Mouse (Mus musculus) lung, adult 2 months (tissue): Measurements from ENCODE around the gene Saysd1. TPM values are rescaled to one million over a fixed set of nuclear protein-coding genes. Genes with fewer than 3 reads are reported as not detected.

ENCODE experiments used
- DNase-seq: peaks from one replicate; pipeline ENCODE4 v3.0.0; 2022
- H3K4me1 ChIP-seq: fragments of 200-500 bp; 2 replicates; pipeline ENCODE4 v1.6.1; 2011; ENCODE audit warnings: low read length; ENCODE audit not compliant: control insufficient read depth, insufficient read depth
- H3K4me3 ChIP-seq: fragments of 200-500 bp; replicated peaks from 2 replicates; pipeline ENCODE3; 2011; ENCODE audit warnings: low read depth, mild to moderate bottlenecking, control low read depth, low read length; ENCODE audit errors: extremely low read depth
- CTCF ChIP-seq: fragments of 200-500 bp; IDR thresholded peaks from 2 replicates; pipeline ENCODE4 v1.5.1; 2011; ENCODE audit warnings: mild to moderate bottlenecking, low read length, control low read depth; ENCODE audit not compliant: insufficient read depth
- POLR2A ChIP-seq: fragments of 200-500 bp; IDR thresholded peaks from 2 replicates; pipeline ENCODE4 v1.6.1; 2011; ENCODE audit warnings: low read depth, mild to moderate bottlenecking, control low read depth, low read length, borderline replicate concordance; ENCODE audit errors: extremely low read depth
- WGBS: fragments of 180-500 bp; shearing (Covaris S2); methylation state at CpG from one replicate; pipeline ENCODE4 v1.1.7; 2018; 5-methylcytosine and 5-hydroxymethylcytosine counted together
- polyA plus RNA-seq: library from polyadenylated mRNA; depleted of rRNA; stranded (reverse); fragments of >200 nt; gene quantifications from 2 replicates; pipeline ENCODE4 v1.2.3, GENCODE M21; 2012

The Saysd1 gene
- polyA plus RNA-seq, 1 experiment = 9.9 TPM

DNA sequence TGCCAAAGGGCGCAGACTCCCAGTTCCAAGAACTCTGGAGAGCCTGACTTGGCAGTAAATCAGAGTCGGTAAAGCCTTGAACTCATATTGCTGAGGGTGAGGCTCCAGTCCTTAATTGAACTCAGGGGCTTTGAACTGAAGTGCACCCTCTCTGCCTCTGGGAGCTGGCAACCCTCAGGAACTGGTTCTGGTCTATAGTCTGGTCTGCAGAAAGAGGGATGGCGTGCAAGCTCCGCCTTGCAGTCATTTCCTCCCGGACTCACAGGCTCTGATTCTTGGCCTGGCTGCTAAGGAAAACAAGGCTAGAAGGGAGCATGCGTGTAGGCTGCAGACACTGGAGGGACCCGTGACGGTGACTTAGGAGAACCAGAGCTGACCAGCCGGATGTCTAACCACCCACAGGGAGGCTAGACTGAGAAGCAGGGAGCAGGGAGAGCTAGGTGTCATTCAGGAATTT, 22.2 kb downstream of the Saysd1 start:
- DNase-seq = no peak
- Histone ChIP-seq H3K4me1 (peaks cover 8% of the 10 kb centered on the region), H3K4me3 (no peak overlapping the region)
- TF ChIP-seq CTCF (no peak), POLR2A (no peak)
- 39% methylated on average over 9 of the region's 9 CpGs for WGBS

DNA sequence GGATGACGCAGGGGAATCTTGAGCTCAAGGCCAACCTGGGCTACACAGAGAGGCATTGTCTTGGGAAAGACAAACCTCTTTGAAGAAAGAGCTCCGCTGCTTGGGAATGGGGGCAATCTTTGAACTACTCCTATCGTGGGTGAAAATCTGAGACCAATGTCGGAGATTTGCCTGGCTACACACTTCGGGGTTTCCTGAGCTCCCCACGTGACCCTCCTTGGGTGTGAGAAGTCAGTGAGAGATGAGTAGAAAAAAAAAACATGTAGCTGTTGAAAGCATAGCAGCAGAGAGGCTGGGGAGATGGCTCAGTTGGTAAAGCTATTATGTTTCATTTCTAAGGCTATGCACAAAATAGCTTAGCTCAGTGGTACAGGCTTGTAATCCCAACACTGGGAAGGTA, 23.4 kb downstream of the Saysd1 start:
- 78% methylated on average over 6 of the region's 6 CpGs for WGBS
- H3K4me1 ChIP-seq = peaks cover 8% of the 10 kb centered on the region
- no peak overlapping the region for H3K4me3 ChIP-seq
- TF ChIP-seq POLR2A = no peak
- no peak for TF ChIP-seq CTCF
- DNase-seq = no peak

DNA sequence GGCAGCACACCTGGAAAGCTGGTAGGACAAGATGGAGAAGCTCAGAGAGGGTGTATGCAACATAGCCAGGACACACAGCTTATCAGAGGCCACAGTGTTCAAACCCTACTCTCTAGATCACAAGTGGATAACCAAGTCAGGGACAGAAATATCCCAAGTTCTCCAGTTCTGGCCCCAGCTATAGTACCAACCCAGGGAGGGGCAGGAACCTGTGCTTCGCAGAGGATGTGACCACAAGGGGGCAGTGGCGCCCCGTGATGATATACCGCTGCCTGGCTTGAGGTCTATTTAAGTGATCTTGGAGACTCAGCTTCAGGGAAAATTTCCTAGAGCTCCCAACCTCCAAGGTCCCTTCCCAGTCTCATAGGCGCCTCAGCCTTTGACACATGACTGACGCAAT, 24.4 kb downstream of the Saysd1 start:
- H3K4me1 ChIP-seq = peaks cover 8% of the 10 kb centered on the region
- peak; percentile 83 for DNase-seq
- TF ChIP-seq CTCF (peak; percentile 89), POLR2A (no peak)
- 9% methylated on average over 6 of the region's 6 CpGs for WGBS
- no peak overlapping the region for H3K4me3 ChIP-seq

DNA sequence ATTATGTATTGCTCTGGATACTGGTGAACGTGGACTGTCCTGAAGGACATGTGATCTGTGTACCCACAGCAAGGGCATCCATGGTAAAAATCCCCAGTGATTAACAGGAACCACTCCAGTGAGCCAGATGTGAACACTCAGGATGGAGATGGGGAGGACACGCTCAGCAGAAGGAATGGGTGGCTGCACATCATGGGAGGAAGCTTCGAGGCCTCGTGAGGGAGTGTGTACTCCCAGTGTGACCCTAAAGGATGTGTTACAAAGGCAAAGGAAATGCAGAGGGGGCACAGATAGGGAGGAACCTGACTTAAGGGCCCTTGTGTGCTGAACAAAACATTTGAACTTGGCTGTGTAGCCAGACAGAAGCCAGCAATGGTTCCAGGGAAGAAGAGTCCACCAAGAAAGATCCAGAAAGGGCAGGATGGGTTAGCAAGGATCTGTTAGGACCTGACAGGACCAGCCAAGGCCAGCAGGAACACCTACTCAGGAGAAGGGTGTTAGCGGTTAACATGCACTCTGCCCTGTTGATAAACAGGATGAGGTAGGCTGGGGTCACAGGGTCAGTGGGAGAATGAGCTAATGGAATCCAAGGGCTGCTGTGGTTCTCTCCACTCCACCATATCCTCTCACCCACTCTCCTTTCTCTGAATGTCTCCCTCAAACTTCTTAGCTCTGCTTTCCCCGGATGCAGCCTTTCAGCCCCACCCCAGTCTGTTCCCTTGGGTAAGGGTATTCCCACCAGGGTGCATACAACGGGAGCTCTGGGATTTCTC, 25.0 kb downstream of the Saysd1 start:
- TF ChIP-seq CTCF (no peak), POLR2A (no peak)
- no peak for DNase-seq
- H3K4me3 ChIP-seq = no peak overlapping the region
- H3K4me1 ChIP-seq = peaks cover 11% of the 10 kb centered on the region
- 35% methylated on average over 7 of the region's 7 CpGs for WGBS

- no peak for TF ChIP-seq POLR2A
- TF ChIP-seq CTCF = no peak
- Histone ChIP-seq H3K4me3 (no peak overlapping the region), H3K4me1 (peaks cover 11% of the 10 kb centered on the region)
- no peak for DNase-seq
- WGBS = 83% methylated on average over 3 of the region's 3 CpGs
These were observed 26.1 kb downstream of the Saysd1 start for GRCm38 (mm10) chr14:20112218-20112617.

DNA sequence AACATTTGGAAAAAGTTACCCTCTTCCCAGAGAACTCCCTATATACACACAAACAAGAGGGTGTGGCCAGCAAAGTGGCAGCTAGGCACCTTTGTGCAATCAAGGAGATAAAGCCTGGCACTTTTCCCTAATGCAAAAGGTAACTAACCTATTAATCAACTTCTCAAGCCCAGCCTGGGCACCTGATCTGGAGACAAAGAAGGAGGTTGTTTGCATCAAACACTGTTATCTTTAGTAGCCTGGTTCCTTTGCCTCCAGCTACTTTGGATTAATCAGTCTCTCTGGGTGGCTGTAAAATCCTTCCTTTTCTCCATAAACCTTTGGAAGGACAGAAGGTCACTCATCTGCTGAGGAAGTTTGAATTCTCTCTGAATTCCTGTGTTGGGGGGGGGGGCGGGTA, 27.4 kb downstream of the Saysd1 start:
- Histone ChIP-seq H3K4me1 (peaks cover 6% of the 10 kb centered on the region), H3K4me3 (no peak overlapping the region)
- no peak for TF ChIP-seq CTCF
- no peak for TF ChIP-seq POLR2A
- no peak for DNase-seq
- 65% methylated on average over 1 of the region's 1 CpGs for WGBS

- DNase-seq = no peak
- no peak for TF ChIP-seq POLR2A
- TF ChIP-seq CTCF = no peak
- 39% methylated on average over 6 of the region's 6 CpGs for WGBS
- Histone ChIP-seq H3K4me1 (peaks cover 15% of the 10 kb centered on the region), H3K4me3 (no peak overlapping the region)
These were observed 32.1 kb downstream of the Saysd1 start for GRCm38 (mm10) chr14:20106271-20106670.

- TF ChIP-seq CTCF (no peak), POLR2A (no peak)
- DNase-seq = no peak
- WGBS = 14% methylated on average over 4 of the region's 4 CpGs
- H3K4me3 ChIP-seq = no peak overlapping the region
- H3K4me1 ChIP-seq = peaks cover 11% of the 10 kb centered on the region
These were observed 35.1 kb downstream of the Saysd1 start for GRCm38 (mm10) chr14:20103207-20103606.

DNA sequence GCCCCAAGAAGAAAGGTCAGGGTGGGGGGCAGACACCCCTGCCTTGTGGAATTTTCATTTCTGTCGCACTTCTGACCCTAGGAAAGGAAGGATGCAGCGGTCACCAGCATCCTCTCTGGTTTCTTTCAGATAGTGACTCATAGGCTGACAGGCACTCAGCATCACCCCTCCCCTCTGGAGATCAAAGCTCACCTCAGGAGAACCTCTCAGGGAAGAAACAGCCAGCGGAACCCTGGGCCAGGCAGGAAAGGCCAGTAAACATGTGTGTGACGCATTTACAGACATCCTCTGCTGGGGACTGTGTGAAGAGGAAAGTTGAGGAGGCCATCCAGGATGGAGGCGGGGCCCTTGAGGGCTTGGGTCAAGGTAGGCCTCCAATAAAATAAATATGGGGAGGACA, 40.3 kb downstream of the Saysd1 start:
- DNase-seq = no peak
- WGBS = 19% methylated on average over 5 of the region's 5 CpGs
- no peak overlapping the region for H3K4me3 ChIP-seq
- H3K4me1 ChIP-seq = peaks cover 8% of the 10 kb centered on the region
- no peak for TF ChIP-seq CTCF
- TF ChIP-seq POLR2A = no peak

GRCm38 (mm10) chr14:20094942-20095341, 43.4 kb downstream of the Saysd1 start:
- H3K4me3 ChIP-seq = no peak overlapping the region
- no peak for TF ChIP-seq CTCF
- TF ChIP-seq POLR2A = no peak
- peaks cover 8% of the 10 kb centered on the region for H3K4me1 ChIP-seq
- WGBS = 28% methylated on average over 5 of the region's 5 CpGs
- DNase-seq = no peak
